Mouse (Mus musculus) kidney, postnatal 14 days (tissue): ENCODE data around the gene Gabbr1.
A peak's percentile ranks its signal among the peaks of the same experiment; 100 is the strongest.
"Not testable (repeated sequence)": the region's sequence is repeated elsewhere in the genome, so short reads cannot be mapped to it uniquely, and the experiment has no call there.

Experiments
- DNase-seq: peaks from one replicate; pipeline ENCODE4 v3.0.0; 2022; ENCODE audit warnings: mixed read lengths

The Gabbr1 gene

GRCm38 (mm10) chr17:37045611-37046311 lies at the start of gene Gabbr1:
Gene Gabbr1, plus strand, starts transcription at chr17:37045966.
- DNase-seq = peak; percentile 88

DNA sequence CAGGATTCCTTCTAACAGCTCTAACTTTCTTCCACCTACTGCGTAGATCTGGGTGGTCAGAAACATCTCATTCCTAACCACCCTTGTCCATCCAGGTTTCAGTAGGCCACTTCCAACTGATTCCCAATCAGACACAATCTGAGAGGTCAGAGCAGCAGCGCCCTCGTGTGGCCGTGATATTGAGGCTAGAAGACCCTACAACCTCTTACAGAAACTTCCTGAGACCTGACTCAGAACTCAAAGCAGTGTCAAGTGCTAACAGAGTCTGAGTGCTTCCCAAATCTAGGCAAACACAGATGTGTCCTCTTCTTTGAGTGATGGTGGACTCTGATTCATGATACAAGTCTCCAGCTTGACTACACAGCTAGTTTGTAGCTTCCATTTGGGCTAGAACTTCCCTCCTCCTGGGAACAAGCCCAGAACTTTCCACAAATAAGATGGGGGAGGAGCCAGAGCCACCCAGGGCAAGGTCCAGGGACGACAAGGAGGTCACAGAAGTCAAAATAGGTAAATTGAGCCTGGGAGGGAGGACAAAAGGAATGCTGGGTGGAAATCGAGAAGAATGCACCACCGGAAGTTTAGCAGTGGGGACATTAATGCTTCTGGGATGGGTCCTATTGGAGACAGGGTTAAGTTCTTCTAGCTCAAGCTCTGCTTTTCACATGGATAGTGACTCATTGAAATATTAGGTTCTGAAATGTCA lies 48.6 kb upstream of the Gabbr1 start:
- DNase-seq = peak; percentile 83

DNA sequence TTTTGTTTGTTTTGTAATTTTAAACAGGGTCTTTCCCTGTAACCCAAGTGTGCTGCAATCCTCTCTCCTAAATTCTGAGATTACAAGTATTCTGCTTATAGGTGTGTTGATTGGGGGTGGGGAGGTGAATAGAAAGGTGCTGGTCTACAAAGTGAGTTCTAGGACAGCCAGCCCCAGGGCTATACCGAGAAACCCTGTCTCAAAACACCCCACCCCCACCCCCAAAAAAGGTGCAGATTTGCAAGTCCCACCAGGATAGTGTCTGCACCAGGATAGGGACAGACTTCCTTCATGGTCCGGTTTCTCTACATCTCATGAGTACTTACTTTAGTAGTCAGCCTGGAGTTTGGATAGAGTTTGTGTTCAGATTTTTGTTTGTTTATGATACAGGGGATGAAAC lies 47.3 kb upstream of the Gabbr1 start:
- DNase-seq = no peak

- DNase-seq = no peak
Measured at GRCm38 (mm10) chr17:37000863-37001262, 44.9 kb upstream of the Gabbr1 start, which contains the start of gene Zfp57. Gene Zfp57, plus strand, starts transcription at chr17:37001163.

- DNase-seq = peak; percentile 83
Measured at GRCm38 (mm10) chr17:37002364-37003330, 43.1 kb upstream of the Gabbr1 start.

DNA sequence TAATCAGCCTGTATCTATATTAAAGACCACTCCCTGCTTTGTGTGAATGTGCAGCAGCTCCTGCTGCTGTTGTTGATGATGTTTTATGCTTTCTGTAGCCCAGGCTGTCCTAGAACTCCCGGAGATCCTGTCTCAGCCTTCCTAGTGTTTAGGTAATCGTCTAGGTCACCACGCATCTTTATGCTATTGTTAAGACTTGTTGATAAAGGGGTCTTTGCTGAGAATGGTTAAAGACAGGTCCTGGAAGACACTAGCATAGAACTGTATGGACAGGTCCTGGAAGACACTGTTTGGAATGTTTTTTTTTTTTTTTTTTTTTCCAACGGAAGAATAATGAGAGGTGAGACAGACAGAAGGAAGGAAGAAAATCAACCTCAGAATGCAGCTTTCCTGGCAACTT lies 42.4 kb upstream of the Gabbr1 start:
- no peak for DNase-seq

- no peak for DNase-seq
Measured at GRCm38 (mm10) chr17:37008161-37008560, 37.6 kb upstream of the Gabbr1 start.

GRCm38 (mm10) chr17:37009460-37010042 lies 36.2 kb upstream of the Gabbr1 start:
- no peak for DNase-seq

- DNase-seq = no peak
Measured at GRCm38 (mm10) chr17:37011719-37012118, 34.0 kb upstream of the Gabbr1 start.

DNA sequence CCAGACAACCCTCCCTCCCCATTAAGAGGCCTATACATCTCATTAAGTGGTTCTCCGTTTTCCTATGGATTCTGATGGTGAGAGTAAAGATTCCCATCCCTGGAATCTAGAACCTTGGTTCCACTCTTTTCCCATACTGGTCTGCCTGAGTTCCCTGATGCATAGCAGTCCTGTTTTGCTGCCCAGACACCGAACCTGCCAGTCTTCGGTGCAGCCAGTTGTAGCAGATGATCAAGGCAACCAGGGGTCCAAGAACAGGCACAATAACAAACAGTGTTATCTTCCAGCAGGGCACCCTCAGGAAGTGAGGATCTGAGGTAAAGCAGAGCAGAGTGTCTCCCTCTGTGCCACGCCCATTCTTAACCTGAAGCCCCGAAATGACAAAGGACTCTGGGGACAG lies 33.6 kb upstream of the Gabbr1 start:
- no peak for DNase-seq

DNA sequence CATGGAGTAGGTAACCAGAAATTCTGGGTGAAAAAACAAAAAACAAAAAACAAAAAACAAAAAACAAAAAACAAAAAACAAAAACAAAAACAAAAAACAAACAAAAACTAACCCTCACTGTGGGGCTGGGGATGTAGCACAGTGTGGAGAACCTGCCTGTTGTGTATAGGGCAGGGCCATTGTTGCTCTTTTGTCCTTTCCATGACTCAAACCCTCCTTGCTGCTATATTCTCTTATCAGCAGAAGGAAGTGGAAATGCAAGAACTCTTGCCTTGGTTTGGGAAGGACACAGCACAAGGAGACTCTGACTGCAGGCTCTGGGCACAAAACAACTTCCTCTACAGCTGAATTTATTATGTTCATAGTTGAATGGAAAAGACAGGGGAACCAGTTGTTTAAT lies 29.4 kb upstream of the Gabbr1 start:
- DNase-seq = no peak

DNA sequence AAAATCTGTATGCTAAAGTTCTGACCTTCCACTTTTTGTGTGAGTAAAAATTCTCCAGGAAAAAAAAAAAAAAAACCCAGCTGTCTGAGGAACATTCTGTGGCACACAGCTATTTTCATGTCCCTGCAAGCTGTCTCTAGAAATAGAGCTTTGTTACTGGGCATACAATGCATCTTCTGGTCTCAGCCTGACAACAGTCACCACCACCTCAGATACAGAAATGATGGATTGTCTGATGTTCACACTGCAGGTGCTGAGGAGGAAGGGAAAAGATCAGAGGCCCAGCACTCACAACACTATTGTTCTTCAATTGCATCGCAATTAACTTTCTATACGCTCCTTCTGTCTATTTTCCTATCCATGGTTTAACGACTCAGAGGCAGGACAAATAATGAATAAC lies 27.4 kb upstream of the Gabbr1 start:
- DNase-seq = no peak

DNA sequence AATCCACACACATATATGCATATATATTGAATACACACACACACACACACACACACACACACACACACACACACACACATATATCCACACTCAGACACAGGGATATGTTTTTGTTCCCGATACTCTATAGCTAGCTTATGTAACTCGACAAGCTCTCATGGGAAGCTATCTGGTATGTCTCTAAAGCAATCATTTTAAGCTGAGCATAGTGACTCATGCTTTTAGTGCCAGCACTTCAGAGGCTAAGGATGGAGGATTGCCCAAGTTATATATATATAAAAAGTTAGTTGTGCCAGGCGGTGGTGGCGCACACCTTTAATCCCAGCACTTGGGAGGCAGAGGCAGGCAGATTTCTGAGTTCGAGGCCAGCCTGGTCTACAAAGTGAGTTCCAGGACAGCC lies 26.5 kb upstream of the Gabbr1 start:
- not testable (repeated sequence) for DNase-seq

GRCm38 (mm10) chr17:37022628-37023576 lies 22.9 kb upstream of the Gabbr1 start, which contains the start of gene Mog:
Gene Mog, minus strand, starts transcription at chr17:37023398.
- DNase-seq = no peak

- no peak for DNase-seq
Measured at GRCm38 (mm10) chr17:37026425-37026824, 19.3 kb upstream of the Gabbr1 start.

DNA sequence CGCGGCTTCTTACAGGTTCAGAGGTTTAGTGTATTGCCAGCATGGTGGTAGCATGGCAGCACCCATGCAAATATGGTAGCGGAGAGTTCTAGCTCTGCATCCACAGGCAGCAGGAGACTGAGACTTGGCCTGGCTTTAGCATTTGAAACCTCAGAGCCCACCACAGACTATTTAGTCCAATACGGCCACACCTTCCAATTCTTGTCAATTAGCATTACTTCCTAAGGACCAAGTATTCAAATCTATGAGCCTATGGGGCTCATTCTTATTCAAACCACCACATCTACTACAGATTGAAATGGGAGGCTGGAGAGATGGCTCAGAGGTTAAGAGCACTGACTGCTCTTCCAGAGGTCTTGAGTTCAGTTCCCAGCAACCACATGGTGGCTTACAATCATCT lies 18.3 kb upstream of the Gabbr1 start:
- no peak for DNase-seq

GRCm38 (mm10) chr17:37028212-37028611 lies 17.6 kb upstream of the Gabbr1 start:
- DNase-seq = no peak

GRCm38 (mm10) chr17:37028683-37029120 lies 17.1 kb upstream of the Gabbr1 start:
- DNase-seq = peak; percentile 93

GRCm38 (mm10) chr17:37029162-37029561 lies 16.6 kb upstream of the Gabbr1 start:
- no peak for DNase-seq

DNA sequence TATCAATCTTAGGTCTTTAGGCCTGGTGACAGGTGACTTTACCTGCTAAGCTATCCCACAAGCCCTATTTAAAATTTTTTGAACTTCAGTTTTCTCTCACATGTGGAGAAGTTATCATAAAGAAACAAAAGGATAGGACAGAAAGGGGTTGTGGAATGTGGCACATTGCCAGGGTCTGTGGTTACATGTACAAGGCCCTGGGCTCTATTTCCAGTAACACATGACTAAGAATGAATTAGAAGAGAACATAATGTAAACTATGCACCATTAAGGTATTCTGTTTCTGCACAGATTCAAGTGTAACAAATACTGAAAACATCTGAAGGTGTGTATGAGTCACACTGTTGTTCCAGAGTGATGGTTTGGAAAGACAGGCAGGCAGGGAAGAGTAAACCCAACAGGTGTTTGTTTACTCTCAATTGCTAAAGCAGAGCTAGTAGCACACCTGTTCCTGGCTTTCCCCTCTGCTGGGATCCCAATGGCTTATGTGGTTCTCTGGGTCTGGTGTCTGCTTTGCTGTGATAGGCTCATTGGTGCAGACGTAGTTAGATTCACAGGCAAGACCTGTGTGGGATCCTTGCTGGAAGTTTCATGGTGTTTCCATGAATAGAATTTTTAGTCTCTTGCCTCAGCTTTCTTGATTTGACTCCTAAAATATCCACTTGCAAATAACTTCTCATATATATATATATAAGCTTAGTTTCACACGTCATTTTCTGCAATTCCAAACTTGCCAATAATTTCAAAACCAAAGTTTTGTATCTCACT lies 6.5 kb upstream of the Gabbr1 start:
- no peak for DNase-seq
